Mouse (Mus musculus) forebrain, embryonic 10.5 days (tissue): ENCODE results near the gene Rgl1. TPM values are rescaled to one million over a fixed set of nuclear protein-coding genes. Genes with fewer than 3 reads are reported as not detected.
A peak's percentile ranks its signal among the peaks of the same experiment; 100 is the strongest.

ENCODE experiments used
- DNase-seq: peaks from one replicate; pipeline ENCODE4 v3.0.0-alpha.2; 2017; ENCODE audit warnings: low spot score; ENCODE audit errors: extremely low spot score
- H3K27ac ChIP-seq: fragments of 300-500 bp; sonication (generic); 2 replicates; pipeline ENCODE4 v1.5.1; 2016; ENCODE audit warnings: mild to moderate bottlenecking
- H3K27me3 ChIP-seq: fragments of 300-500 bp; sonication (generic); 2 replicates; pipeline ENCODE4 v1.6.1; 2016; ENCODE audit warnings: mild to moderate bottlenecking; ENCODE audit not compliant: poor library complexity, severe bottlenecking
- H3K36me3 ChIP-seq: fragments of 300-500 bp; sonication (generic); replicated peaks from 2 replicates; pipeline ENCODE4 v1.6.1; 2016; ENCODE audit warnings: mild to moderate bottlenecking, moderate library complexity
- H3K4me1 ChIP-seq: fragments of 300-500 bp; sonication (generic); 2 replicates; pipeline ENCODE4 v1.6.1; 2016
- H3K4me3 ChIP-seq: fragments of 300-500 bp; sonication (generic); 2 replicates; pipeline ENCODE4 v1.5.1; 2016; ENCODE audit warnings: mild to moderate bottlenecking, moderate library complexity
- H3K9me3 ChIP-seq: fragments of 300-500 bp; sonication (generic); 2 replicates; pipeline ENCODE4 v1.6.1; 2016; ENCODE audit warnings: mild to moderate bottlenecking, moderate library complexity
- WGBS: fragments of 180-500 bp; shearing (Covaris S2); methylation state at CpG from one replicate; pipeline ENCODE4 v1.1.7; 2016; 5-methylcytosine and 5-hydroxymethylcytosine counted together
- polyA plus RNA-seq: library from polyadenylated mRNA; unstranded; fragments of >200 nt; fragmentation: Nextera tagmentation; extraction: Ambion mirVana; gene quantifications from 2 replicates; pipeline ENCODE4 v1.2.1, GENCODE M21; 2016

Rgl1 gene
- polyA plus RNA-seq, 1 experiment from 2014 or later = 29.1 TPM

- peak overlapping the region; percentile 62 for H3K4me3 ChIP-seq
- WGBS = 40% methylated on average over 12 of the region's 12 CpGs
- no peak for DNase-seq
- H3K27me3 ChIP-seq = peaks cover 35% of the 10 kb centered on the region
- peaks cover 1% of the 10 kb centered on the region; the same call in 1 of the 2 replicates for H3K9me3 ChIP-seq
- H3K36me3 ChIP-seq = peaks cover 28% of the 10 kb centered on the region
- H3K27ac ChIP-seq = peak overlapping the region; percentile 92
- peaks cover 43% of the 10 kb centered on the region for H3K4me1 ChIP-seq
Observed at GRCm38 (mm10) chr1:152623375-152624270, 142.5 kb downstream of the Rgl1 start.

- H3K9me3 ChIP-seq = peaks cover 4% of the 10 kb centered on the region; the same call in 1 of the 2 replicates
- 85% methylated on average over 9 of the region's 9 CpGs for WGBS
- H3K4me3 ChIP-seq = peak overlapping the region; percentile 62; the same call in 1 of the 2 replicates
- 0 out of 2 replicates have a peak overlapping the region, but pooled peaks have one; percentile 9 for H3K27ac ChIP-seq
- peaks cover 33% of the 10 kb centered on the region for H3K27me3 ChIP-seq
- H3K4me1 ChIP-seq = peaks cover 43% of the 10 kb centered on the region
- no peak for DNase-seq
- H3K36me3 ChIP-seq = peaks cover 36% of the 10 kb centered on the region
Observed at GRCm38 (mm10) chr1:152622765-152623211, 143.4 kb downstream of the Rgl1 start.

GRCm38 (mm10) chr1:152621624-152622023 lies 144.5 kb downstream of the Rgl1 start:
- H3K36me3 ChIP-seq = peaks cover 48% of the 10 kb centered on the region
- H3K27me3 ChIP-seq = peaks cover 22% of the 10 kb centered on the region
- 90% methylated on average over 4 of the region's 4 CpGs for WGBS
- peaks cover 49% of the 10 kb centered on the region for H3K4me1 ChIP-seq
- no peak for DNase-seq
- H3K9me3 ChIP-seq = peaks cover 4% of the 10 kb centered on the region; the same call in 1 of the 2 replicates
- H3K27ac ChIP-seq = no peak overlapping the region
- H3K4me3 ChIP-seq = no peak overlapping the region

GRCm38 (mm10) chr1:152619396-152619795 lies 146.8 kb downstream of the Rgl1 start:
- Histone ChIP-seq H3K4me3 (no peak overlapping the region), H3K36me3 (peaks cover 60% of the 10 kb centered on the region), H3K4me1 (peaks cover 45% of the 10 kb centered on the region), H3K9me3 (peaks cover 4% of the 10 kb centered on the region; the same call in 1 of the 2 replicates), H3K27ac (no peak overlapping the region), H3K27me3 (0 out of 2 replicates have a peak, but pooled peaks cover 11% of the 10 kb centered on the region)
- no peak for DNase-seq
- WGBS = 93% methylated on average over 9 of the region's 9 CpGs

- H3K4me3 ChIP-seq = no peak overlapping the region
- H3K27ac ChIP-seq = no peak overlapping the region
- H3K9me3 ChIP-seq = peaks cover 4% of the 10 kb centered on the region; the same call in 1 of the 2 replicates
- H3K36me3 ChIP-seq = peaks cover 64% of the 10 kb centered on the region
- 0 out of 2 replicates have a peak, but pooled peaks cover 11% of the 10 kb centered on the region for H3K27me3 ChIP-seq
- peaks cover 41% of the 10 kb centered on the region for H3K4me1 ChIP-seq
- WGBS = 88% methylated on average over 3 of the region's 3 CpGs
- DNase-seq = no peak
Observed at GRCm38 (mm10) chr1:152618896-152619295, 147.3 kb downstream of the Rgl1 start.

GRCm38 (mm10) chr1:152618381-152618780 lies 147.8 kb downstream of the Rgl1 start:
- WGBS = 48% methylated on average over 1 of the region's 1 CpGs
- H3K27me3 ChIP-seq = 0 out of 2 replicates have a peak, but pooled peaks cover 6% of the 10 kb centered on the region
- peaks cover 36% of the 10 kb centered on the region for H3K4me1 ChIP-seq
- no peak overlapping the region for H3K4me3 ChIP-seq
- peaks cover 66% of the 10 kb centered on the region for H3K36me3 ChIP-seq
- H3K9me3 ChIP-seq = peaks cover 4% of the 10 kb centered on the region; the same call in 1 of the 2 replicates
- H3K27ac ChIP-seq = no peak overlapping the region
- no peak for DNase-seq

- Histone ChIP-seq H3K4me3 (no peak overlapping the region), H3K27ac (no peak overlapping the region), H3K36me3 (peaks cover 70% of the 10 kb centered on the region), H3K27me3 (0 out of 2 replicates have a peak, but pooled peaks cover under 1% of the 10 kb centered on the region), H3K9me3 (peaks cover 4% of the 10 kb centered on the region; the same call in 1 of the 2 replicates), H3K4me1 (peaks cover 31% of the 10 kb centered on the region)
- WGBS = 88% methylated on average over 10 of the region's 10 CpGs
- DNase-seq = no peak
Observed at GRCm38 (mm10) chr1:152617745-152618342, 148.3 kb downstream of the Rgl1 start.

GRCm38 (mm10) chr1:152616777-152617057 lies 149.4 kb downstream of the Rgl1 start:
- Histone ChIP-seq H3K36me3 (peaks cover 81% of the 10 kb centered on the region), H3K4me1 (peaks cover 30% of the 10 kb centered on the region), H3K27ac (no peak overlapping the region), H3K9me3 (peaks cover 4% of the 10 kb centered on the region; the same call in 1 of the 2 replicates), H3K27me3 (no peaks in the 10 kb centered on the region), H3K4me3 (no peak overlapping the region)
- no peak for DNase-seq

- Histone ChIP-seq H3K27ac (no peak overlapping the region), H3K36me3 (peaks cover 79% of the 10 kb centered on the region), H3K4me1 (peaks cover 28% of the 10 kb centered on the region), H3K27me3 (no peaks in the 10 kb centered on the region), H3K4me3 (no peak overlapping the region), H3K9me3 (peaks cover 4% of the 10 kb centered on the region; the same call in 1 of the 2 replicates)
- WGBS = 85% methylated on average over 10 of the region's 10 CpGs
- DNase-seq = no peak
Observed at GRCm38 (mm10) chr1:152615987-152616776, 150.0 kb downstream of the Rgl1 start.

- H3K27me3 ChIP-seq = no peaks in the 10 kb centered on the region
- peaks cover 30% of the 10 kb centered on the region for H3K4me1 ChIP-seq
- H3K9me3 ChIP-seq = peaks cover 4% of the 10 kb centered on the region; the same call in 1 of the 2 replicates
- no peak for DNase-seq
- H3K4me3 ChIP-seq = no peak overlapping the region
- peak overlapping the region; percentile 48; the same call in 1 of the 2 replicates for H3K27ac ChIP-seq
- 79% methylated on average over 7 of the region's 7 CpGs for WGBS
- H3K36me3 ChIP-seq = peaks cover 71% of the 10 kb centered on the region
Observed at GRCm38 (mm10) chr1:152614743-152615380, 151.3 kb downstream of the Rgl1 start.

GRCm38 (mm10) chr1:152613158-152613857 lies 152.8 kb downstream of the Rgl1 start:
- H3K36me3 ChIP-seq = peaks cover 55% of the 10 kb centered on the region

More at GRCm38 (mm10) chr1:152613158-152613857, 152.8 kb downstream of the Rgl1 start:
- no peak overlapping the region for H3K27ac ChIP-seq
- H3K4me1 ChIP-seq = peaks cover 35% of the 10 kb centered on the region
- H3K27me3 ChIP-seq = no peaks in the 10 kb centered on the region
- no peak overlapping the region for H3K4me3 ChIP-seq
- no peak for DNase-seq
- 91% methylated on average over 16 of the region's 16 CpGs for WGBS
- H3K9me3 ChIP-seq = peaks cover under 1% of the 10 kb centered on the region; the same call in 1 of the 2 replicates
